Mouse (Mus musculus) urinary bladder, postnatal 4 days (tissue): ENCODE measurements around the gene Tomm5.
"Not testable (repeated sequence)": the region's sequence is repeated elsewhere in the genome, so short reads cannot be mapped to it uniquely, and the experiment has no call there.

Source experiments
- DNase-seq, 2 experiments: peaks; one replicate each; pipeline ENCODE4 v3.0.0; 2021 to 2022; ENCODE audit warnings: low spot score in 2 of 2

The Tomm5 gene

DNA sequence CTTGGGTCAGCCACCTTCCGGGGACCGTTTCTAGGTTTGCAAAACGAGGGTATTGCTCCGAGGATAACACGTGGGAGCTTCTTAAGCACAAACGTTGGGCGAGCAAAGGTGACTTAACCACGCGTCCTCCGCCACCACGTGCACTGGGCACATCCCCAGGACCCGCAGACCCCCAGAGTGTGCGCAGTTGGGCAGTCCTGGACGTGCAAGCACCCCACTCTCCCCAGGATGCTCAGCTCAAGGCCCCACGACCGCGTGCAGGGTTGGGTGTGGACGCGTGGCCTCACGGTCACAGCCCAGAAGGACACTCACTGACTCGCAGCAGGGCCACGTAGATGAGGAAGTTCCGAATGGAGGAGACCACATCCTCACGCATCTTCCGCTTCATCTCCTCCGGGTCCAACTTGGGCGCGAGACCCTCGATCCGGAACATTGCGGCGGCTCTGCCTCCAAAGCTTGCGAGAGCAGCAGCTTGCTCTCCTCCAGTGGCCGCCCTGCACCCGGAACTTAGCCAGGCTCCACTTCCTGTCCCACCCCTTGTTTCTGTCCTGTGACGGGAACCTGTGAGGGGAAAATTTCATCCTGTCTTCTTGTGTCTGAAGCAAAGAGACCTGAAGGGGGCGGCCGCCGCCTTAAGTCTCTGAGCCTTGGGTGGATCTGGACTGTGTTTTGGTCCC lies at the start of gene Tomm5:
Gene Tomm5, minus strand, starts transcription at position 514 of the 677 bp plus-strand sequence.
- peak; percentile 82 to 88 for DNase-seq

GRCm38 (mm10) chr4:45156433-45156832 lies 48.5 kb upstream of the Tomm5 start:
- no peak for DNase-seq

DNA sequence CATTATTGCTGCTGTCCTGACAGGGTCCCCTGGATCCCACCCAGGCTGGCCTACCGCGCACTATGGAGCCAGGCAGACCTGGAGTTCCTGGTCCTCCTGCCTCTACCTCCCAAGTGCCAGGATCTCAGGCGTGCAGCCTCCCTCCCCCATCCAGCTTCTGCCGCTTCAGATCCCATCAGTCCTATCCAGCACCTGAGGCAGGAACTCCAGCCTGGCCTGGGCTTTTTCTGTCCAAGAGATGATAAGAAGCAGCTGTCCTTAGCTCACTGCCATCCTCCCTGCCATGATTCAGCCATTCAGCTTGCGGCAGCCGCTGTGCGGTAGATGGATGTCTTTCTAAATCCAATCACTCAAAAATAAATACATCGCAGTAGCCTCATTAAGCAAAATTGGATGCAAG lies 35.1 kb upstream of the Tomm5 start:
- no peak for DNase-seq

GRCm38 (mm10) chr4:45142411-45142810 lies 34.5 kb upstream of the Tomm5 start:
- DNase-seq: no peak

DNA sequence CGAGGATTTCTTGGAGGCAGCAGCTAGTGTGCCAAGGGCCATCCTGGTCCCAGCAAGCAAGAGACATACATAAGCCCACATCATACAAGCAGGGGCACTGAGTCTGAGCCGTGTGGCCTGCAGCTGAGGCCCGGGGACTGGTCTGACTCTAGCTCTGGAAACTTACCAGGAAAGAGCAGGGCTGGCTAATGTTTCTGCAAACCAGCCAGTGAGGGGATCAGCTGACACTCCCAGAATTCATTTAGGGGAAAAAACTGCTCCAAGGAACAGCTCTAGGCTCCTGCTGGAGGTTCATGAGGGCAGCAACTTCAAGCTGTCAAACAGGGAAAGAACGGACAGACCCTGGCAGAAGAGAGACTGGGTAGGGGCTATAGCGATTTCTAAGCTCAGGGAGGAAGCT lies 33.9 kb upstream of the Tomm5 start:
- no peak for DNase-seq

- DNase-seq: no peak
These were observed 29.7 kb upstream of the Tomm5 start for GRCm38 (mm10) chr4:45137636-45138035.

GRCm38 (mm10) chr4:45134471-45134870 lies 26.6 kb upstream of the Tomm5 start:
- DNase-seq: no peak

DNA sequence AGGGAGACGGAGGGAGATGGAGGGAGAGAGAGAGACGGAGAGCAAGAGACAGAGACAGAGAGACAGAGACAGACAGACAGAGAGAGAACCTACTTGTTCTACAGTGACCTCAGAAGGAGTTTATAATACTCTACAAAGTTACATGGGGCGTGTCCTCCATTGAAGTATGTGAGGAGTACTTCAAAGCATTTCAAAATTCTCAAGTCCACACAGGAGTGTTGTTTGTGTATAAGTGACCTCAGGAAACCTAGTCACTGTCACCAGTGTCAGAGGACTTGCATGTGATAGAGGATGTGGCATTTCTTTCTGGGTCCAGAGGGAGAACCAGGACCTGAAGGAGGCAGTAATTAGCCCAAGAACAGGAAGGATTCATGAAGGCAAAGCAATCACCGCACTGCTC lies 23.1 kb upstream of the Tomm5 start:
- DNase-seq: no peak

- no peak for DNase-seq
These were observed 13.4 kb upstream of the Tomm5 start for GRCm38 (mm10) chr4:45121311-45121710.

GRCm38 (mm10) chr4:45108456-45109110 lies 669 bp upstream of the Tomm5 start:
- no peak for DNase-seq

- DNase-seq: no peak
These were observed 848 bp downstream of the Tomm5 start for GRCm38 (mm10) chr4:45107066-45107465.

DNA sequence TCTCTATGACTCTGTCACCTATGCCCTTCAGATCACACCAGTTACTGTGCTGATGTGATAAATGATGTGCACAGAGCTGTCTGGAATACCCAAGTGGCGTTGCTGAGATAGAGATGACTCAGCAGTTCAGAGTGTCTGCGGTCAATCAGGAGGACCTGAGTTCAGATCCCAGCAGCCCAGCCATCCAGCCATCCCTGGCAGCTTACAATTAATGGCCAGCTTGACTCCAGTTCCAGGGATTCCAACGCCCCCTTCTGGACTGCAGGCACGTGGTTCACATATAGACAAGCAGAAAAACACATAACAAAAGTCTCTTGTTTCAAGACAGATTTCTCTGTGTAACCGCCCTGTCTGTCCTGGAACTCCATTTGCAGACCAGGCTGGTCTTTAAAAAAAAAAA lies 1.5 kb downstream of the Tomm5 start:
- DNase-seq: no peak

- peak in 1 of 2 experiments; percentile 69 for DNase-seq
These were observed 10.6 kb downstream of the Tomm5 start for GRCm38 (mm10) chr4:45097198-45097872.

DNA sequence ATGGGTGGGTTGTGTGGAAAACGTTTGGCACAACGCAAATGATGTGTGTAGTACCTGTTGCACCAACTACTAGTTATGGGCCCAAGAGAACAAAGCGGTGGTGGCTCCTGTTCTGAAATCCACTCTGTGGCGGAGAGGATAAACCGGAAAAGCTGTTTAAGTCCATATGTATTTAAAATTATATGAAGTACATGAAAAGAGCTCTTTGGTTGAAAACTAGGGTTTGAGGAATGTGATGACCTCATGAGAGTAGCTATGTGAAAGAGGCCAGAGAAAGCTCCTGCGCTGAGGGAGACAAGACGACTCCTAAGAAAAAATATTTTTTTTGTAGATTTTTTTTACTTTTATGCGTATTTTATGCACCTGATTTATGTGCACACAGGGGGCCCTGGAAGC lies 23.0 kb downstream of the Tomm5 start:
- no peak for DNase-seq

GRCm38 (mm10) chr4:45084021-45084894 lies 23.7 kb downstream of the Tomm5 start, which contains the start of gene Fbxo10:
Fbxo10 (minus strand) TSS chr4:45084604.
- DNase-seq: peak; percentile 92 to 94

GRCm38 (mm10) chr4:45083487-45083886 lies 24.4 kb downstream of the Tomm5 start:
- DNase-seq: no peak

DNA sequence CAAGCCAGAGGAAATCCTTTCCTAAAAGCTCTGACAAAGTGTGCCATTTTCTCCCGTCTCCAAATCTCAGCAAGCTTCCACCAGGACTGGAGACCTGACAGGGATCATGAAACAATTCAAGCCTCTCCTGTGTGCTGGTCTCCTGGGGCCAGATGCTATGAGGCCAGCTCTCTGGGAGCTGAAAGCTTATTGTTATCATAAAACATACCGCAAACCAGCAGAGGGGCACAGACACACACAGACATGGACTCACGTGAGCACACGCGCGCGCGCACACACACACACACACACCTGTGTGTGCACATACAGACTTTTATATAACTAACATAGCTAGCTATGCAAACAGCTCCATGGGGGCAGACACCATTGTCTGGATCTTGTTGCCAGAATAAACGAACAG lies 25.0 kb downstream of the Tomm5 start:
- no peak for DNase-seq

- DNase-seq: not testable (repeated sequence)
These were observed 26.9 kb downstream of the Tomm5 start for GRCm38 (mm10) chr4:45081041-45081440.

DNA sequence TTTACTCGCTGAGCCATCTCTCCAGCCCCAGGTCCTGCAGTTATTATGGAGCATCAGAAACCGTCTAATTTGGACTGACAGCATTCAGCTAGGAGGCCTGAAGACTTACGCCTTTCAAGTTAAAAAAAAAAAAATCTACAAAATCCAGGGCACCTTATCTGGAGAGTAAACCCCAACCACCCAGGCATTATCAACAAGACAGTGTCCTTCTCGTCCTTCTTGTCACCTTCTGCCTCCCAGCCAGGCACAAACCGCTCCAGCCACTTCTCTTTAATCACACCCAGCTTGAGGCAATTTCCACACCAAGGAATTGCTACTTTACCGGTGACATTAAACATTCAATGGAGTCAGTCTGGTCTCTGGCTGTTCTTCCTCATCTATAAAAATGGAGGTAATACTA lies 34.4 kb downstream of the Tomm5 start:
- DNase-seq: no peak

- DNase-seq: no peak
These were observed 35.5 kb downstream of the Tomm5 start for GRCm38 (mm10) chr4:45072261-45072973.

- DNase-seq: no peak
These were observed 40.2 kb downstream of the Tomm5 start for GRCm38 (mm10) chr4:45067742-45068141.
